ENCODE assay signal across 17 mouse cellular contexts in genomic region chr12:5099572-5099971, GRCm38 (mm10).
A peak's percentile ranks its signal among the peaks of the same experiment; 100 is the strongest.
DNase-seq lines count a peak whose midpoint lies in the region; ATAC-seq and TF ChIP-seq lines count a peak whose summit lies in the region.
"Had no signal": no experiment of that assay in that cellular context is flagged by ENCODE, and none has a peak within 500 bp of the region (broad histone marks: within the 10 kb centered on the region; RNA-seq: fewer than 3 reads in every experiment).

No protein-coding gene starts in this region.

- no peak overlapping the region for H3K4me2 ChIP-seq in forebrain, embryonic 13.5 days
- no peak overlapping the region for H3K4me2 ChIP-seq in forebrain, embryonic 12.5 days
- H3K4me2 ChIP-seq in CH12.LX (ENCODE audit: insufficient read depth, low read depth, poor library complexity, severe bottlenecking), result no peak overlapping the region
- H3K4me2 ChIP-seq: embryonic facial prominence, embryonic 13.5 days; neural tube, embryonic 13.5 days had no signal

- H3K9ac ChIP-seq in forebrain, embryonic 13.5 days, result no peak overlapping the region
- H3K9ac ChIP-seq in forebrain, embryonic 12.5 days, result no peak overlapping the region
- no peak overlapping the region for H3K9ac ChIP-seq in CH12.LX (ENCODE audit: insufficient read depth, low read depth)
- H3K9ac ChIP-seq: embryonic facial prominence, embryonic 13.5 days; liver, embryonic 14.5 days; neural tube, embryonic 13.5 days had no signal

- DNase-seq in layer of hippocampus, adult 2 months (ENCODE audit: low spot score in 2 of 2), result no peak
- DNase-seq in layer of hippocampus, postnatal 36 days, result no peak
- DNase-seq in CH12.LX (ENCODE audit: extremely low read depth), result no peak
- peak; percentile 71 for DNase-seq in adrenal gland, postnatal 14 days
- DNase-seq in gastrocnemius, postnatal 10 days, result no peak
- DNase-seq: cerebellum, postnatal 36 days; heart, postnatal 36 days; kidney, postnatal 10 days; layer of hippocampus, adult 9-11 months; lung, postnatal 36 days had no signal

- TF ChIP-seq RAD21 in CH12.LX (IDR thresholded peaks at IDR 0.05; ENCODE audit: low read depth, low read length), result peak; percentile 5; the same call in 1 of the 2 replicates

- 0 out of 2 replicates have a peak, but pooled peaks have one; percentile 11 for ATAC-seq in forebrain, embryonic 13.5 days
- no peak for ATAC-seq in forebrain, embryonic 12.5 days (ENCODE audit: low FRiP score)
- ATAC-seq: inflammation-experienced regulatory T-cells, adult 6 months had no signal

- H3K27me3 ChIP-seq in forebrain, embryonic 13.5 days, result no peaks in the 10 kb centered on the region
- no peaks in the 10 kb centered on the region for H3K27me3 ChIP-seq in forebrain, embryonic 12.5 days
- H3K27me3 ChIP-seq in CH12.LX (replicated peaks), result peaks cover 13% of the 10 kb centered on the region
- H3K27me3 ChIP-seq: embryonic facial prominence, embryonic 13.5 days; neural tube, embryonic 13.5 days had no signal

- TF ChIP-seq POLR2A in CH12.LX (IDR thresholded peaks at IDR 0.05; ENCODE audit: low read depth, low read length), result no peak

- no peak for TF ChIP-seq EP300 in CH12.LX (IDR thresholded peaks at IDR 0.05; ENCODE audit: low read length)

- WGBS in forebrain, embryonic 13.5 days, result 89% methylated on average over 9 of the region's 9 CpGs
- 90% methylated on average over 9 of the region's 9 CpGs for WGBS in forebrain, embryonic 12.5 days

- H3K27ac ChIP-seq in forebrain, embryonic 13.5 days, result no peak overlapping the region
- H3K27ac ChIP-seq in forebrain, embryonic 12.5 days, result no peak overlapping the region
- H3K27ac ChIP-seq in layer of hippocampus, adult 2 months, result no peak overlapping the region
- no peak overlapping the region for H3K27ac ChIP-seq in CH12.LX (ENCODE audit: insufficient read depth, low read depth)
- H3K27ac ChIP-seq: embryonic facial prominence, embryonic 13.5 days; liver, embryonic 14.5 days; neural tube, embryonic 13.5 days had no signal

- H3K9me3 ChIP-seq in forebrain, embryonic 13.5 days (replicated peaks), result no peaks in the 10 kb centered on the region
- H3K9me3 ChIP-seq in forebrain, embryonic 12.5 days, result no peaks in the 10 kb centered on the region
- H3K9me3 ChIP-seq in CH12.LX (replicated peaks; ENCODE audit: low read length), result no peaks in the 10 kb centered on the region
- H3K9me3 ChIP-seq: embryonic facial prominence, embryonic 13.5 days; neural tube, embryonic 13.5 days had no signal

- H3K4me3 ChIP-seq in forebrain, embryonic 13.5 days, result no peak overlapping the region
- no peak overlapping the region for H3K4me3 ChIP-seq in forebrain, embryonic 12.5 days (replicated peaks)
- no peak overlapping the region for H3K4me3 ChIP-seq in layer of hippocampus, adult 2 months
- H3K4me3 ChIP-seq in CH12.LX (replicated peaks in 1 of 3; ENCODE audit: low read depth in 2 of 3, low read length in 2 of 3, poor library complexity in 1 of 3), result no peak overlapping the region
- H3K4me3 ChIP-seq: embryonic facial prominence, embryonic 13.5 days; neural tube, embryonic 13.5 days had no signal

- H3K4me1 ChIP-seq in forebrain, embryonic 13.5 days, result peaks cover 12% of the 10 kb centered on the region
- H3K4me1 ChIP-seq in forebrain, embryonic 12.5 days, result peaks cover 5% of the 10 kb centered on the region; the same call in 1 of the 2 replicates
- H3K4me1 ChIP-seq in CH12.LX (ENCODE audit: control insufficient read depth in 1 of 2, insufficient read depth in 2 of 2), result peaks cover 10 to 16% of the 10 kb centered on the region in 2 experiments

- TF ChIP-seq CTCF in layer of hippocampus, adult 2 months (conservative IDR thresholded peaks at IDR 0.05), result peak; percentile 55
- TF ChIP-seq CTCF in CH12.LX (conservative IDR thresholded peaks at IDR 0.05 in 1 of 2, IDR thresholded peaks at IDR 0.05 in 1 of 2; ENCODE audit: low read depth in 2 of 2, low read length in 2 of 2), result no peak

- H3K79me2 ChIP-seq in CH12.LX (replicated peaks; ENCODE audit: control insufficient read depth, extremely low read depth, insufficient read depth, poor library complexity, severe bottlenecking), result no peaks in the 10 kb centered on the region

- peaks cover 14% of the 10 kb centered on the region for H3K36me3 ChIP-seq in forebrain, embryonic 13.5 days (ENCODE audit: poor library complexity, severe bottlenecking)
- H3K36me3 ChIP-seq in forebrain, embryonic 12.5 days (replicated peaks), result no peaks in the 10 kb centered on the region
- no peaks in the 10 kb centered on the region for H3K36me3 ChIP-seq in CH12.LX (replicated peaks in 1 of 2; ENCODE audit: control insufficient read depth in 1 of 2, insufficient read depth in 1 of 2, low read length in 1 of 2)
- H3K36me3 ChIP-seq: G1E had no signal

- in situ Hi-C loops in CH12.LX (cut with MboI; ENCODE audit: low pct_ligation_motif_present, low pct_unique_long_range_greater_than_20kb, low sequenced_read_pairs), result no loop called here

- dilution Hi-C loops in CH12.LX (cut with MboI; ENCODE audit: extremely low pct_ligation_motif_present, extremely low pct_unique_long_range_greater_than_20kb, low sequenced_read_pairs), result no loop called here

TF ChIP-seq in CH12.LX, 34 proteins besides CTCF, POLR2A, EP300 and RAD21:
- TF ChIP-seq PAX5 (IDR thresholded peaks at IDR 0.05; ENCODE audit: low read length) (no peak), KAT2A (IDR thresholded peaks at IDR 0.05; ENCODE audit: insufficient replicate concordance, low read length) (no peak), HCFC1 (IDR thresholded peaks at IDR 0.05; ENCODE audit: low read depth, low read length) (no peak), IRF4 (IDR thresholded peaks at IDR 0.05; ENCODE audit: low read depth, low read length) (no peak), GABPA (IDR thresholded peaks at IDR 0.05; ENCODE audit: insufficient replicate concordance, low read depth, low read length) (no peak), JUND (conservative IDR thresholded peaks at IDR 0.05; ENCODE audit: low read depth, low read length) (no peak), ZNF384 (IDR thresholded peaks at IDR 0.05; ENCODE audit: low read depth, low read length) (no peak), SMC3 (IDR thresholded peaks at IDR 0.05; ENCODE audit: low read depth, low read length) (no peak), E2F4 (IDR thresholded peaks at IDR 0.05; ENCODE audit: insufficient replicate concordance, low read depth, low read length) (no peak), CHD1 (IDR thresholded peaks at IDR 0.05; ENCODE audit: low read depth, low read length) (no peak), UBTF (IDR thresholded peaks at IDR 0.05; ENCODE audit: low read depth, low read length) (no peak), USF1 (IDR thresholded peaks at IDR 0.05; ENCODE audit: low read depth, low read length) (no peak), JUN (IDR thresholded peaks at IDR 0.05; ENCODE audit: insufficient read depth, low read depth, low read length) (no peak), CHD2 (IDR thresholded peaks at IDR 0.05; ENCODE audit: low read length) (no peak), MAX (IDR thresholded peaks at IDR 0.05; ENCODE audit: low read length) (no peak), RCOR1 (conservative IDR thresholded peaks at IDR 0.05; ENCODE audit: low read depth, low read length) (no peak), TBP (conservative IDR thresholded peaks at IDR 0.05; ENCODE audit: low read depth, low read length) (no peak), MYC (IDR thresholded peaks at IDR 0.05; ENCODE audit: low read depth, low read length) (no peak)
